Mouse (Mus musculus) heart, embryonic 14.5 days (tissue): ENCODE data around the gene Skida1. TPM values are rescaled to one million over a fixed set of nuclear protein-coding genes. Genes with fewer than 3 reads are reported as not detected.

Experiments used
- ATAC-seq: fragments of 200-750 bp; cut with Nextera tagmentation; 2 replicates; pipeline ENCODE4 v1.8.0; 2017; ENCODE audit warnings: low read depth, moderate TSS enrichment; ENCODE audit not compliant: insufficient number of reproducible peaks, insufficient read depth, low FRiP score
- H3K27ac ChIP-seq, 2 experiments: fragments of 200-500 bp in 1 of 2; fragments of 300-500 bp in 1 of 2; sonication (generic) in 1 of 2; replicated peaks in 1 of 2; 2 replicates each; pipeline ENCODE4 v1.5.1; 2012 to 2014; ENCODE audit warnings: low read depth in 2 of 2, low read length in 2 of 2, control low read depth in 1 of 2, mild to moderate bottlenecking in 1 of 2, mixed read lengths in 1 of 2; ENCODE audit not compliant: control insufficient read depth in 1 of 2, insufficient read depth in 1 of 2
- H3K27me3 ChIP-seq: fragments of 300-500 bp; sonication (generic); 2 replicates; pipeline ENCODE4 v1.6.1; 2014; ENCODE audit warnings: mild to moderate bottlenecking, low read length, control low read depth; ENCODE audit not compliant: control insufficient read depth, insufficient read depth
- H3K36me3 ChIP-seq: fragments of 300-500 bp; sonication (generic); 2 replicates; pipeline ENCODE4 v1.6.1; 2014; ENCODE audit warnings: mild to moderate bottlenecking, control low read depth, low read length, mixed read lengths; ENCODE audit not compliant: control insufficient read depth, insufficient read depth
- H3K4me1 ChIP-seq, 2 experiments: fragments of 200-500 bp in 1 of 2; fragments of 300-500 bp in 1 of 2; sonication (generic) in 1 of 2; 2 replicates each; pipeline ENCODE4 v1.6.1; 2012 to 2014; ENCODE audit warnings: low read length in 2 of 2, control low read depth in 1 of 2, mixed read lengths in 1 of 2; ENCODE audit not compliant: control insufficient read depth in 2 of 2, insufficient read depth in 2 of 2
- H3K4me2 ChIP-seq: fragments of 300-500 bp; sonication (generic); 2 replicates; pipeline ENCODE4 v1.6.1; 2014; ENCODE audit warnings: mild to moderate bottlenecking, low read length
- H3K4me3 ChIP-seq, 2 experiments: fragments of 200-500 bp in 1 of 2; fragments of 300-500 bp in 1 of 2; sonication (generic) in 1 of 2; 2 replicates each; pipeline ENCODE4 v1.5.1; 2012 to 2014; ENCODE audit warnings: low read length in 2 of 2, mild to moderate bottlenecking in 2 of 2, control low read depth in 1 of 2, low read depth in 1 of 2, moderate library complexity in 1 of 2; ENCODE audit not compliant: control insufficient read depth in 1 of 2, insufficient read depth in 1 of 2
- H3K9ac ChIP-seq: fragments of 300-500 bp; sonication (generic); 2 replicates; pipeline ENCODE4 v1.6.1; 2014; ENCODE audit warnings: mild to moderate bottlenecking, low read length
- H3K9me3 ChIP-seq: fragments of 300-500 bp; sonication (generic); 2 replicates; pipeline ENCODE4 v1.6.1; 2016; ENCODE audit warnings: low read length, control low read depth; ENCODE audit not compliant: control insufficient read depth
- WGBS: fragments of 180-500 bp; shearing (Covaris S2); extraction: QIAGEN DNeasy Blood & Tissue Kit; methylation state at CpG from one replicate; pipeline ENCODE4 v1.1.7; 2014; 5-methylcytosine and 5-hydroxymethylcytosine counted together
- polyA plus RNA-seq: library from polyadenylated mRNA; unstranded; fragments of >200 nt; fragmentation: Nextera tagmentation; extraction: Ambion mirVana; gene quantifications from 2 replicates; pipeline ENCODE4 v1.2.1, GENCODE M21; 2014

Gene Skida1
- polyA plus RNA-seq, 1 experiment from 2014 or later: 6.4 TPM

DNA sequence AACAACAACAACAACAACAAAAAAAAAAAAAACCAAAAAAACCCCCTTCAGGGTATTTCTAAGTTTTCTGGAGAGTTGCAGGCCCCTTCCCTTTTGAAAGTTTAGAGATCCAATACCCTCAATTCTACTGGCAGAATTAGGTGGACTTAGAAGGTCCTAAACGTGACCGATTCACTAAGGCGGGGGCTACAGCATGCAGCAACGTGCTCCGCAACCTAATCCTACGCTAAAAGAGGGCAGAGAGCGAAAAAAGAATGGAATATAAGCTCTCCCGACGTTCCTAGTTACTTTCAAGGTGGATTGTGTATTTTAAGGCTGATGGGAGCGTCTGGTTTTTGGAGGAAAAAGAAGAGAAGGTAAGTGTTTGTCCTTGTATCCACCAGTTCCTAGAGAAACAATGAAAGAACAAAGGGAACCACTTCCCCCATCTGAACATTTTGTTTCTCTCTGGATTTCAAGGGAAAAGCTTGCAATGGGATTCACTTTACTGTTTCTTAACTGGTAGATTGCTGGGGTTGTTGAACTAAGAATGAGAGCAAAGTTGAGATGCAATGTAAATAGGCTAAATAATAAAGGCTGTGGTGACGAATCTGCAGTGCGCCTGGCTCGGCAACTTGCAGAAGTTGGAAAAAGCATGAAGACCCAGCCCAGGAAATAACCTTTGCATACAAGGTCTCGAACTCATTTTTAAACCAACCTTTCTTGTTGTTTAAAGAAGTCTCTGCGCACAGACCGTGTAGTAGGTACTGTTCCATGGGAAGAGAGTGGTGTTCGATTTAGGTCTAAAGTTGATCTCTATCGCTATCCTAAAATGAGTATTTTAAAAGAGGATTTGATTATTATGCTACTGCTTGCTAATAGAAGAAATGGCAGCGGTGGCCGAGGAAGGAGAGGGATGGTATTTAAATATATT, 6.4 kb upstream of the Skida1 start, which contains the start of gene Mllt10:
Gene Mllt10 (plus strand): TSS at position 222 of the 913 bp plus-strand sequence.
- Histone ChIP-seq H3K9ac (peak within 1 kb of the TSS; percentile 94), H3K27me3 (no peaks in the 10 kb centered on the region), H3K4me2 (peak within 1 kb of the TSS; percentile 82), H3K27ac (peak within 1 kb of the TSS; percentile 99 to 100), H3K36me3 (no peaks in the 10 kb centered on the region), H3K9me3 (no peaks in the 10 kb centered on the region), H3K4me3 (peak within 1 kb of the TSS; percentile 68), H3K4me1 (peaks cover 5 to 18% of the 10 kb centered on the region in 2 experiments; a peak in 3 of 4 replicates)
- no peak for ATAC-seq
- 1% methylated on average over 20 of the region's 20 CpGs for WGBS

- peak overlapping the region; percentile 22 to 51; a peak in 1 of 4 replicates for H3K27ac ChIP-seq
- ATAC-seq: no peak
- 19% methylated on average over 2 of the region's 2 CpGs for WGBS
Observed at GRCm38 (mm10) chr2:18053951-18054530, 5.2 kb upstream of the Skida1 start.

DNA sequence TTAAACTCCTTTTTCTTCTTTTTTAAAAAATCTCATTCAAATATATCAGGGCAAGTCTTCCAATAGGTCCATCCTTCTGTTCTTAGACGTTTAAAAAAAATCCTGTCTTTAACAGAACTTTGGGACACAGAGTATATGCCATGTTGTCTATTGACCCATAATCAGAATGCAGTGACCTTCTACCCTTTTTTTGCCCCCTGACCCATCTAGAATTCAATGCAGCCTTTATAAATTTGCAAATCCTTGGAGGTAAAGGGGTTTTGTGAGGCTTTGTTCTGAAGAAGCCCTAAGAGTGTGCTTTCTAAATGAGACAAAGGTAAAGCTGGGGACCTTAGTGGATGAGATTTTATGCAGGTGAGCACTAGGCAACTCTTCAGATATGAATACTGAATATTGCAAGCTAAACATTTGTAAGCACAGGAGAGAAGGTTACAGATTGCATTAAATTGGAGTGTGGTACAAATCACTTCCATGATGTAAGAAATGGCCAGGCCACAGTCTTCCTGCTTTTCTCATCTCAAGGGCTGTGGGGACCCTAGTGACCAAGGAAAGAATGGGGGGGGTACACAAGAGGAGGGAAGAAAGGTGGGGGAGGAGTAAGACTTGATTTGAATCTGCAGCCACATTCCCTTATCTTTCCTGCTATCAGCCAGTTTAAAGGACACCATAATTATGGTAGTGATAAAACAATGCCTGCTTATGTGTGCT, 4.5 kb upstream of the Skida1 start:
- Histone ChIP-seq H3K4me2 (0 out of 2 replicates have a peak overlapping the region, but pooled peaks have one; percentile 82), H3K36me3 (no peaks in the 10 kb centered on the region), H3K4me1 (peaks cover 9 to 17% of the 10 kb centered on the region in 2 experiments; a peak in 3 of 4 replicates), H3K27ac (0 out of 4 replicates have a peak overlapping the region, but pooled peaks of 1 of the 2 experiments have one; percentile 51), H3K27me3 (no peaks in the 10 kb centered on the region), H3K9ac (no peak overlapping the region), H3K4me3 (no peak overlapping the region), H3K9me3 (no peaks in the 10 kb centered on the region)
- ATAC-seq: no peak
- 66% methylated on average over 1 of the region's 1 CpGs for WGBS

More at GRCm38 (mm10) chr2:18053951-18054530, 5.2 kb upstream of the Skida1 start:
- Histone ChIP-seq H3K9ac (peak overlapping the region; percentile 14; the same call in 1 of the 2 replicates), H3K4me3 (no peak overlapping the region), H3K9me3 (no peaks in the 10 kb centered on the region), H3K36me3 (no peaks in the 10 kb centered on the region), H3K27me3 (no peaks in the 10 kb centered on the region), H3K4me1 (peaks cover 9 to 22% of the 10 kb centered on the region in 2 experiments; a peak in 3 of 4 replicates), H3K4me2 (peak overlapping the region; percentile 82)

DNA sequence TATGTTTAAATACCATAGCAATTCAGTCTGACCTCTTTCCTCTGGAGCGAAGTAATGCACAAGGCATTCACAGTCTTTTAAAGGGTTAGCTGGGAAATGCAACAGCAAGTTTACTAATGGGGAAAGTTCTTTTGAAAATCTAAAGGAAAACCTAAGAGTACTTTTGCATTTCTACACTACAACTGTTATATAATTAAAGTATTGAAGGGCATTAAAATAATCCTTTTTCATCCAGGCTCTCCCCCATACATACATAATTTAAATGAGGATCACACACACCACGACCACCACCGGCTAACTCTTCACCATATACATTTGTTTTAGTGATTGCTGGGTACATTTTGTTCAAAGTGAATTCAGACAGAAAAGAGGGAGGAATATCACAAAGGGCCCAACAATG, 3.7 kb upstream of the Skida1 start:
- H3K27me3 ChIP-seq: no peaks in the 10 kb centered on the region
- no peak overlapping the region for H3K4me2 ChIP-seq
- peaks cover 9 to 15% of the 10 kb centered on the region in 2 experiments; a peak in 3 of 4 replicates for H3K4me1 ChIP-seq
- H3K27ac ChIP-seq: no peak overlapping the region
- no peak for ATAC-seq
- H3K4me3 ChIP-seq: no peak overlapping the region
- no peaks in the 10 kb centered on the region for H3K36me3 ChIP-seq
- no peak overlapping the region for H3K9ac ChIP-seq
- H3K9me3 ChIP-seq: no peaks in the 10 kb centered on the region
- 88% methylated on average over 3 of the region's 3 CpGs for WGBS

DNA sequence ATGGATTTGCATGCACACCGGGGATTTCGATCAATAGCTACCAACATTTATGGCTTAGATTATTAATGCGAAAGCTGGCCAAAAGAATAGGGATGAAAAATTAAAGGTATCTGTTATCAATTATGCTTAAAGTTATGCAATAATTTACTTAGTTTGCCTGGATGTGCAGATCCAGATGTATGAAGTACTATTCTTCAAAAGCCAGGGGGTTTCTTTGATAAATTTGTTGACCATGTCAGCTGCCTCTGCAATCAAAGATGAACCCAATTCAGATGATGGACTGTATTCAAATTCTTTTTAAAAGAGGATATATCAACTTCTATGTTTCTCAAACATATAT, 3.0 kb upstream of the Skida1 start:
- Histone ChIP-seq H3K4me3 (no peak overlapping the region), H3K4me1 (peaks cover 9 to 15% of the 10 kb centered on the region in 2 experiments; a peak in 3 of 4 replicates)
- no peak for ATAC-seq

DNA sequence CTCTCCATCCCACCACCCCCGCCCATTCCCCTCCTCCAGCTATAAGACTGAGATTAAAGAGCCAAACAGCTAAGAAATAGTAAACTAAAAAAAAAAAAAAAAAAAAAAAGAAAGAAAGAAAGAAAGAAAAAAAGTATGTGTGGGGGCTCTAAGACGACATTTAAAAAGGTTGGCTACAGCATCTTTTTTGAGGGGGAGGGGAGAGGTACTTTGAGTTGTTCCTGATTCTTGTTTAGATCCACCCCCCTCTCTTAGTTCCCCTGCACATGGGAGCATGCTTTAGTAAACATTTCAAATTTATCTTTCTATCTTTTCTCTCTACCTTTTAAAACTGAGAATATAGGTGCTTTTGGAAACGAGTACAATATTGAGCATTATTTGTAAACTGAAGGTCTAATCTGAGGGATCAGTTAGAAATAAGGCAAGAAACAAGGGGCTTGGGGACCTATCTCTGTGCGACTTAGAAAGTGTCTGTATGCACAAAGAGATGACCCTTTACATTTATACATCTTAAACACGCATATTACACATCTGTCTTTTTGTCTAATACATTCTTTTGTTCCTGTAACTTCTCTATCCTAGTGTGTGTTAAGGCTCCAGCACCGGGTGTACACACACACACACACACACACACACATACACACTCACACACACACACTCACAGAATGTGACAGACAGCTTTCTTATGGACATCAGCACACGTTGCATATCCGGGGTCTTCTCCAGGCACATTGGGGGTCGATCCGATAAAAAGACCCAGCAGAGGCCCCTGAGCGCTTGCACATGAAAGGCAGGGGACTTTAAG, 2.4 kb upstream of the Skida1 start:
- no peaks in the 10 kb centered on the region for H3K27me3 ChIP-seq
- H3K4me2 ChIP-seq: peak overlapping the region; percentile 94
- WGBS: 38% methylated on average over 11 of the region's 11 CpGs
- H3K27ac ChIP-seq: peak overlapping the region; percentile 76 to 99; a peak in 2 of 4 replicates
- H3K36me3 ChIP-seq: no peaks in the 10 kb centered on the region
- H3K9ac ChIP-seq: peak overlapping the region; percentile 99
- ATAC-seq: no peak
- H3K4me1 ChIP-seq: peaks cover 9 to 15% of the 10 kb centered on the region in 2 experiments; a peak in 3 of 4 replicates
- peak overlapping the region in 1 of 2 experiments; percentile 89; a peak in 3 of 4 replicates for H3K4me3 ChIP-seq
- no peaks in the 10 kb centered on the region for H3K9me3 ChIP-seq

More for the DNA sequence above, 3.0 kb upstream of the Skida1 start:
- H3K36me3 ChIP-seq: no peaks in the 10 kb centered on the region
- 76% methylated on average over 3 of the region's 3 CpGs for WGBS
- H3K9ac ChIP-seq: no peak overlapping the region
- no peaks in the 10 kb centered on the region for H3K27me3 ChIP-seq
- H3K9me3 ChIP-seq: no peaks in the 10 kb centered on the region
- no peak overlapping the region for H3K27ac ChIP-seq
- peak overlapping the region; percentile 94; the same call in 1 of the 2 replicates for H3K4me2 ChIP-seq
